Mouse (Mus musculus): ENCODE measurements around the gene Npas1.

DNA sequence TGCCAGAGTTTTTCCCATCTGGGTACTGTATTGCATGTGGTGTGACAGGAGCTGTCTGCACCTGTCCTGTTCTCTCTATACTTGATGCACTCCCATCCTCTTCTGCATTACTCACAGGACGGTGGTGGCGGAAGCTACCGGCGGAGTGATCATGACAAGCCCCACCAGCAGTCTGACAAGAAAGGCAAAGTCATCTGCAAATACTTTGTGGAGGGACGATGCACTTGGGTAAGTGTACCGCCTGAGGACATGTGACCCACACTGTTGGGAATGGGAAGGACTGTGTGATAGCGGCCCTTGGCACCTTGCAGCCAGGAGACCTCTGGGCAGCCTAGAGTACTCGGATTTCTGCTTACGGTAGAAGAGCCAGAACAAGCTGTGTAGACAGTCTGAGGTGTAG is 53.8 kb downstream of the Npas1 start:
- TF ChIP-seq POLR2A (IDR thresholded peaks at IDR 0.05; ENCODE audit: control insufficient read depth, extremely low read depth, insufficient read depth, low read length, poor library complexity) (no peak), CTCF (IDR thresholded peaks at IDR 0.05; ENCODE audit: borderline replicate concordance, control insufficient read depth, extremely low read depth, insufficient read depth, low read length, poor library complexity) (no peak)
